Mouse (Mus musculus) kidney, adult 11 months (tissue): Measurements from ENCODE around the gene 4930470P17Rik.

Source experiments
- DNase-seq: peaks from one replicate; pipeline ENCODE4 v3.0.0; 2022

4930470P17Rik gene

GRCm38 (mm10) chr2:170577502-170577901 is 24.3 kb downstream of the 4930470P17Rik start:
- no peak for DNase-seq

GRCm38 (mm10) chr2:170576077-170576476 is 25.7 kb downstream of the 4930470P17Rik start:
- DNase-seq: no peak

- DNase-seq: no peak
Observed at GRCm38 (mm10) chr2:170564995-170565394, 36.8 kb downstream of the 4930470P17Rik start.

- DNase-seq: no peak
Observed at GRCm38 (mm10) chr2:170563956-170564855, 37.6 kb downstream of the 4930470P17Rik start.

- no peak for DNase-seq
Observed at GRCm38 (mm10) chr2:170552088-170552487, 49.7 kb downstream of the 4930470P17Rik start.

- DNase-seq: no peak
Observed at GRCm38 (mm10) chr2:170550240-170550639, 51.6 kb downstream of the 4930470P17Rik start.

- peak; percentile 68 for DNase-seq
Observed at GRCm38 (mm10) chr2:170549146-170549545, 52.7 kb downstream of the 4930470P17Rik start.

- DNase-seq: no peak
Observed at GRCm38 (mm10) chr2:170548046-170548445, 53.8 kb downstream of the 4930470P17Rik start.

GRCm38 (mm10) chr2:170547526-170547925 is 54.3 kb downstream of the 4930470P17Rik start:
- DNase-seq: peak; percentile 45

- no peak for DNase-seq
Observed at GRCm38 (mm10) chr2:170545745-170546144, 56.1 kb downstream of the 4930470P17Rik start.

- DNase-seq: no peak
Observed at GRCm38 (mm10) chr2:170544950-170545349, 56.9 kb downstream of the 4930470P17Rik start.

- DNase-seq: no peak
Observed at GRCm38 (mm10) chr2:170544159-170544558, 57.7 kb downstream of the 4930470P17Rik start.

GRCm38 (mm10) chr2:170543625-170544024 is 58.2 kb downstream of the 4930470P17Rik start:
- DNase-seq: no peak

- DNase-seq: no peak
Observed at GRCm38 (mm10) chr2:170539211-170539610, 62.6 kb downstream of the 4930470P17Rik start.

GRCm38 (mm10) chr2:170535841-170536240 is 66.0 kb downstream of the 4930470P17Rik start:
- no peak for DNase-seq

GRCm38 (mm10) chr2:170534803-170535174 is 67.0 kb downstream of the 4930470P17Rik start:
- DNase-seq: no peak

GRCm38 (mm10) chr2:170534116-170534802 is 67.6 kb downstream of the 4930470P17Rik start:
- no peak for DNase-seq

- DNase-seq: no peak
Observed at GRCm38 (mm10) chr2:170530256-170530655, 71.6 kb downstream of the 4930470P17Rik start.

- DNase-seq: no peak
Observed at GRCm38 (mm10) chr2:170529766-170530165, 72.1 kb downstream of the 4930470P17Rik start.
